Mouse (Mus musculus) adrenal gland, postnatal 36 days (tissue): ENCODE results near the gene Acsbg2. TPM values are rescaled to one million over a fixed set of nuclear protein-coding genes. Genes with fewer than 3 reads are reported as not detected.
"Not testable (repeated sequence)": the region's sequence is repeated elsewhere in the genome, so short reads cannot be mapped to it uniquely, and the experiment has no call there.

ENCODE experiments used
- DNase-seq, 2 experiments: peaks; one replicate each; pipeline ENCODE4 v3.0.0; 2021; ENCODE audit warnings: mixed read lengths in 1 of 2
- long read RNA-seq, 2 experiments: library from polyadenylated mRNA; stranded (forward); transcript quantifications; one replicate each; pipeline ENCODE4 v2.0.0; 2021; ENCODE audit warnings: borderline sequencing depth in 2 of 2
- total RNA-seq, 2 experiments: library from RNA; stranded (reverse); gene quantifications; 2 replicates each; pipeline ENCODE4 v1.2.3; 2021

Gene Acsbg2
- under 1 TPM; 0.30 to 0.53 TPM for total RNA-seq
- long read RNA-seq, experiment 1, partial matches to known transcripts, result 2 of 3 reads
- long read RNA-seq, experiment 1, other reads (novel, unspliced or antisense), result 1 of 3 reads
- long read RNA-seq, experiment 2, partial matches to known transcripts, result 1 of 1 reads
- long read RNA-seq, experiment 2, other reads (novel, unspliced or antisense), result 0 of 1 reads

GRCm38 (mm10) chr17:56874237-56874636, at the start of gene Acsbg2:
Gene Acsbg2 (minus strand): TSS chr17:56874447.
- no peak for DNase-seq

GRCm38 (mm10) chr17:56919725-56920124, 45.5 kb upstream of the Acsbg2 start:
- DNase-seq, result no peak

- DNase-seq, result no peak
Measured at GRCm38 (mm10) chr17:56917166-56917565, 42.9 kb upstream of the Acsbg2 start.

GRCm38 (mm10) chr17:56913444-56913843, 39.2 kb upstream of the Acsbg2 start:
- no peak for DNase-seq

- DNase-seq, result no peak
Measured at GRCm38 (mm10) chr17:56913023-56913422, 38.8 kb upstream of the Acsbg2 start.

GRCm38 (mm10) chr17:56909764-56910163, 35.5 kb upstream of the Acsbg2 start:
- DNase-seq, result not testable (repeated sequence)

- no peak for DNase-seq
Measured at GRCm38 (mm10) chr17:56907887-56908286, 33.6 kb upstream of the Acsbg2 start.

- no peak for DNase-seq
Measured at GRCm38 (mm10) chr17:56907096-56907495, 32.8 kb upstream of the Acsbg2 start.

GRCm38 (mm10) chr17:56906166-56906565, 31.9 kb upstream of the Acsbg2 start:
- DNase-seq, result peak in 1 of 2 experiments; percentile 41

- peak; percentile 35 to 45 for DNase-seq
Measured at GRCm38 (mm10) chr17:56902698-56903097, 28.5 kb upstream of the Acsbg2 start.

GRCm38 (mm10) chr17:56897630-56898195, 23.5 kb upstream of the Acsbg2 start:
- peak; percentile 79 to 91 for DNase-seq

GRCm38 (mm10) chr17:56896513-56897129, 22.4 kb upstream of the Acsbg2 start:
- no peak for DNase-seq

GRCm38 (mm10) chr17:56895368-56895918, 21.2 kb upstream of the Acsbg2 start:
- DNase-seq, result no peak

- DNase-seq, result no peak
Measured at GRCm38 (mm10) chr17:56890018-56890417, 15.8 kb upstream of the Acsbg2 start.

- no peak for DNase-seq
Measured at GRCm38 (mm10) chr17:56888050-56888449, 13.8 kb upstream of the Acsbg2 start.

GRCm38 (mm10) chr17:56884809-56885208, 10.6 kb upstream of the Acsbg2 start:
- no peak for DNase-seq

GRCm38 (mm10) chr17:56884331-56884730, 10.1 kb upstream of the Acsbg2 start:
- DNase-seq, result peak in 1 of 2 experiments; percentile 35

- peak; percentile 61 to 66 for DNase-seq
Measured at GRCm38 (mm10) chr17:56883612-56884011, 9.4 kb upstream of the Acsbg2 start.

- no peak for DNase-seq
Measured at GRCm38 (mm10) chr17:56877426-56877825, 3.2 kb upstream of the Acsbg2 start.

GRCm38 (mm10) chr17:56876981-56877380, 2.7 kb upstream of the Acsbg2 start:
- DNase-seq, result no peak

- DNase-seq, result no peak
Measured at GRCm38 (mm10) chr17:56876465-56876864, 2.2 kb upstream of the Acsbg2 start.

GRCm38 (mm10) chr17:56874936-56875651, 847 bp upstream of the Acsbg2 start, which contains the start of gene 1700061G19Rik:
Gene 1700061G19Rik (plus strand): TSS chr17:56875477.
- peak in 1 of 2 experiments; percentile 59 for DNase-seq

GRCm38 (mm10) chr17:56872512-56872911, 1.7 kb downstream of the Acsbg2 start:
- no peak for DNase-seq
